Mouse (Mus musculus) stomach, embryonic 16.5 days (tissue): ENCODE data around the gene Pilrb2. TPM values are rescaled to one million over a fixed set of nuclear protein-coding genes. Genes with fewer than 3 reads are reported as not detected.
"Not testable (repeated sequence)": the region's sequence is repeated elsewhere in the genome, so short reads cannot be mapped to it uniquely, and the experiment has no call there.

ENCODE experiments used
- ATAC-seq: fragments of 200-750 bp; cut with Nextera tagmentation; 2 replicates; pipeline ENCODE4 v1.8.0; 2017; ENCODE audit warnings: moderate number of reproducible peaks, moderate TSS enrichment; ENCODE audit not compliant: insufficient read depth, low FRiP score
- H3K27ac ChIP-seq: fragments of 300-500 bp; sonication (generic); 2 replicates; pipeline ENCODE4 v1.5.1; 2014; ENCODE audit warnings: low read length
- H3K27me3 ChIP-seq: fragments of 300-500 bp; sonication (generic); 2 replicates; pipeline ENCODE4 v1.6.1; 2014; ENCODE audit warnings: low read length, control low read depth, mixed read lengths; ENCODE audit not compliant: control insufficient read depth, insufficient read depth
- H3K36me3 ChIP-seq: fragments of 300-500 bp; sonication (generic); 2 replicates; pipeline ENCODE4 v1.6.1; 2014; ENCODE audit warnings: low read length; ENCODE audit not compliant: control insufficient read depth, insufficient read depth
- H3K4me1 ChIP-seq: fragments of 300-500 bp; sonication (generic); 2 replicates; pipeline ENCODE4 v1.6.1; 2014; ENCODE audit warnings: low read length, control low read depth, mixed read lengths; ENCODE audit not compliant: control insufficient read depth, insufficient read depth
- H3K4me2 ChIP-seq: fragments of 300-500 bp; sonication (generic); 2 replicates; pipeline ENCODE4 v1.6.1; 2014; ENCODE audit warnings: low read depth, low read length, mixed read lengths
- H3K4me3 ChIP-seq: fragments of 300-500 bp; sonication (generic); replicated peaks from 2 replicates; pipeline ENCODE4 v1.5.1; 2014; ENCODE audit warnings: mild to moderate bottlenecking, low read length
- H3K9ac ChIP-seq: fragments of 300-500 bp; sonication (generic); 2 replicates; pipeline ENCODE4 v1.6.1; 2014; ENCODE audit warnings: low read length
- H3K9me3 ChIP-seq: fragments of 300-500 bp; sonication (generic); replicated peaks from 2 replicates; pipeline ENCODE4 v1.6.1; 2016; ENCODE audit warnings: low read length, control low read depth; ENCODE audit not compliant: control insufficient read depth
- WGBS: fragments of 180-500 bp; shearing (Covaris S2); extraction: QIAGEN DNeasy Blood & Tissue Kit; methylation state at CpG from one replicate; pipeline ENCODE4 v1.1.7; 2014; 5-methylcytosine and 5-hydroxymethylcytosine counted together
- polyA plus RNA-seq: library from polyadenylated mRNA; unstranded; fragments of >200 nt; fragmentation: Nextera tagmentation; extraction: Ambion mirVana; gene quantifications from 2 replicates; pipeline ENCODE4 v1.2.1, GENCODE M21; 2015

Pilrb2 gene
- polyA plus RNA-seq, 1 experiment from 2014 or later = 1.5 TPM

GRCm38 (mm10) chr5:137850313-137850712, 21.3 kb downstream of the Pilrb2 start:
- H3K4me2 ChIP-seq, H3K27ac ChIP-seq, ATAC-seq, H3K9ac ChIP-seq, H3K9me3 ChIP-seq, H3K4me1 ChIP-seq, H3K4me3 ChIP-seq, H3K36me3 ChIP-seq, H3K27me3 ChIP-seq: not testable (repeated sequence)
- WGBS = 86% methylated on average over 1 of the region's 1 CpGs

GRCm38 (mm10) chr5:137837110-137837509, 34.5 kb downstream of the Pilrb2 start:
- H3K9me3 ChIP-seq, ATAC-seq, H3K4me1 ChIP-seq: not testable (repeated sequence)

GRCm38 (mm10) chr5:137836611-137837010, 35.0 kb downstream of the Pilrb2 start:
- H3K4me1 ChIP-seq = no peaks in the 10 kb centered on the region
- no peak for ATAC-seq

More at GRCm38 (mm10) chr5:137837110-137837509, 34.5 kb downstream of the Pilrb2 start:
- not testable (repeated sequence) for H3K4me3 ChIP-seq, H3K4me2 ChIP-seq, H3K36me3 ChIP-seq, H3K27ac ChIP-seq, H3K9ac ChIP-seq, H3K27me3 ChIP-seq

GRCm38 (mm10) chr5:137835966-137836520, 35.6 kb downstream of the Pilrb2 start, which contains the start of gene Pilra:
Gene Pilra (minus strand): TSS chr5:137836281.
- not testable (repeated sequence) for H3K36me3 ChIP-seq, H3K4me2 ChIP-seq, H3K9me3 ChIP-seq, H3K4me3 ChIP-seq, H3K9ac ChIP-seq, ATAC-seq, H3K27ac ChIP-seq, H3K4me1 ChIP-seq, H3K27me3 ChIP-seq
- 51% methylated on average over 2 of the region's 2 CpGs for WGBS

More at GRCm38 (mm10) chr5:137836611-137837010, 35.0 kb downstream of the Pilrb2 start:
- no peaks in the 10 kb centered on the region for H3K36me3 ChIP-seq
- H3K9ac ChIP-seq = no peak overlapping the region
- H3K27me3 ChIP-seq = no peaks in the 10 kb centered on the region
- no peak overlapping the region for H3K4me2 ChIP-seq
- no peaks in the 10 kb centered on the region for H3K9me3 ChIP-seq
- H3K27ac ChIP-seq = no peak overlapping the region
- H3K4me3 ChIP-seq = no peak overlapping the region

GRCm38 (mm10) chr5:137833500-137833899, 38.1 kb downstream of the Pilrb2 start:
- Histone ChIP-seq H3K9ac (no peak overlapping the region), H3K9me3 (no peaks in the 10 kb centered on the region), H3K27me3 (no peaks in the 10 kb centered on the region), H3K4me1 (no peaks in the 10 kb centered on the region), H3K4me3 (no peak overlapping the region), H3K27ac (no peak overlapping the region), H3K36me3 (no peaks in the 10 kb centered on the region), H3K4me2 (no peak overlapping the region)
- WGBS = 49% methylated on average over 4 of the region's 4 CpGs
- ATAC-seq = no peak

GRCm38 (mm10) chr5:137831506-137831905, 40.1 kb downstream of the Pilrb2 start:
- 75% methylated on average over 6 of the region's 6 CpGs for WGBS

GRCm38 (mm10) chr5:137831106-137831505, 40.5 kb downstream of the Pilrb2 start:
- Histone ChIP-seq H3K4me3 (no peak overlapping the region), H3K27ac (no peak overlapping the region), H3K4me1 (no peaks in the 10 kb centered on the region), H3K36me3 (no peaks in the 10 kb centered on the region), H3K4me2 (no peak overlapping the region), H3K9me3 (no peaks in the 10 kb centered on the region), H3K9ac (no peak overlapping the region), H3K27me3 (no peaks in the 10 kb centered on the region)
- 79% methylated on average over 4 of the region's 4 CpGs for WGBS
- ATAC-seq = no peak

More at GRCm38 (mm10) chr5:137831506-137831905, 40.1 kb downstream of the Pilrb2 start:
- Histone ChIP-seq H3K27me3 (no peaks in the 10 kb centered on the region), H3K4me2 (no peak overlapping the region), H3K4me1 (no peaks in the 10 kb centered on the region), H3K27ac (no peak overlapping the region), H3K36me3 (no peaks in the 10 kb centered on the region), H3K9ac (no peak overlapping the region), H3K9me3 (no peaks in the 10 kb centered on the region), H3K4me3 (no peak overlapping the region)
- no peak for ATAC-seq

GRCm38 (mm10) chr5:137830238-137830637, 41.4 kb downstream of the Pilrb2 start:
- 72% methylated on average over 7 of the region's 7 CpGs for WGBS
- H3K4me2 ChIP-seq = no peak overlapping the region
- H3K9ac ChIP-seq = no peak overlapping the region
- no peaks in the 10 kb centered on the region for H3K9me3 ChIP-seq
- no peak overlapping the region for H3K27ac ChIP-seq
- H3K4me3 ChIP-seq = no peak overlapping the region
- no peaks in the 10 kb centered on the region for H3K27me3 ChIP-seq
- ATAC-seq = no peak
- no peaks in the 10 kb centered on the region for H3K4me1 ChIP-seq
- no peaks in the 10 kb centered on the region for H3K36me3 ChIP-seq

GRCm38 (mm10) chr5:137828694-137829093, 42.9 kb downstream of the Pilrb2 start:
- Histone ChIP-seq H3K9ac (no peak overlapping the region), H3K27ac (no peak overlapping the region)
- WGBS = 81% methylated on average over 6 of the region's 6 CpGs

More at GRCm38 (mm10) chr5:137828694-137829093, 42.9 kb downstream of the Pilrb2 start:
- Histone ChIP-seq H3K4me1 (no peaks in the 10 kb centered on the region), H3K27me3 (no peaks in the 10 kb centered on the region), H3K36me3 (no peaks in the 10 kb centered on the region), H3K4me2 (no peak overlapping the region), H3K4me3 (no peak overlapping the region), H3K9me3 (no peaks in the 10 kb centered on the region)
- ATAC-seq = no peak
